Mouse (Mus musculus): ENCODE measurements around the gene Sap30l. TPM values are rescaled to one million over a fixed set of nuclear protein-coding genes. Genes with fewer than 3 reads are reported as not detected.

Gene Sap30l
- polyA plus RNA-seq (2011; ENCODE audit: insufficient read length, low read depth, missing spikeins) = 21.0 and 23.7 TPM in 2 replicates

GRCm38 (mm10) chr11:57800971-57801765 lies at the start of gene Sap30l:
Gene Sap30l (plus strand): TSS chr11:57801637.
- Histone ChIP-seq H3K4me3 (ENCODE audit: insufficient read depth, low read length) (peak within 1 kb of the TSS; percentile 91), H3K27ac (ENCODE audit: insufficient read depth, low read length) (peak within 1 kb of the TSS; percentile 57), H3K4me1 (ENCODE audit: control insufficient read depth, insufficient read depth, low read length) (peaks cover 3% of the 10 kb centered on the region; the same call in 1 of the 2 replicates)
- no peak for TF ChIP-seq CTCF (IDR thresholded peaks at IDR 0.05; ENCODE audit: borderline replicate concordance, insufficient read depth, low read length)
- peak; percentile 97 for TF ChIP-seq POLR2A (IDR thresholded peaks at IDR 0.05; ENCODE audit: low read depth, low read length)

DNA sequence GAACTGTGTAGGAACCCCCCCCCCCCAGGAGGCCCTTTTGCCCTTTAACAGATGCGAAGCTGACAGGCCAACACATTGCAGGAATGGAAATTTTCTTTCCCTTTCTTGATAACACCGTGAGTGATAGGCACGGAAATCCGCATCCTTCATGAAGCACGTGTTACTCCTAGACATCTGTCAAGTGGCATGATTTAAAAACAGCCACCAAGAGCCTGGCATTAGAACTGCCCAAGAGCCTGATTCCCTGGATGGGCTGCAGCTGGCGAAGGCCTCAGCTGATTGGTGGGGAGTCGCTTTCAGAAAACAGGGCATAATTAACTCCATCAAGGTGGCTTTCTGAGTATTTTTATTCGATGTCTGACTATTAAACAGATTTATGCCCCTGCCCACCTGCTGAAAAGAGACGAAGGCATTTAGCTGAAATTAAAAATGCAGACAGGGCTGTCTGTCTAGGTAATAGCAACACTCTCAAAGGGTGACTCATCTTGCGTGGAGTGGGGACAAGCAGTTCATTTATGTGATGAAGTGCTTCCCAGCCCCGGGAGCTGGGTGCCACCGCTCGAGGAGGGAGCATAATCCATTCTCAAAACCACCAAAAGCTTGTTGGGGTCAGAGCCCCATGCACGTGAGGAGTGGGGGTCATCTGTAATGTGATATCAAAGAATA lies 47.8 kb upstream of the Sap30l start:
- TF ChIP-seq POLR2A (IDR thresholded peaks at IDR 0.05; ENCODE audit: low read depth, low read length) = no peak
- TF ChIP-seq CTCF (IDR thresholded peaks at IDR 0.05; ENCODE audit: borderline replicate concordance, insufficient read depth, low read length) = no peak
- Histone ChIP-seq H3K4me3 (ENCODE audit: insufficient read depth, low read length) (no peak overlapping the region), H3K27ac (ENCODE audit: insufficient read depth, low read length) (no peak overlapping the region), H3K4me1 (ENCODE audit: control insufficient read depth, insufficient read depth, low read length) (peaks cover 7% of the 10 kb centered on the region)

DNA sequence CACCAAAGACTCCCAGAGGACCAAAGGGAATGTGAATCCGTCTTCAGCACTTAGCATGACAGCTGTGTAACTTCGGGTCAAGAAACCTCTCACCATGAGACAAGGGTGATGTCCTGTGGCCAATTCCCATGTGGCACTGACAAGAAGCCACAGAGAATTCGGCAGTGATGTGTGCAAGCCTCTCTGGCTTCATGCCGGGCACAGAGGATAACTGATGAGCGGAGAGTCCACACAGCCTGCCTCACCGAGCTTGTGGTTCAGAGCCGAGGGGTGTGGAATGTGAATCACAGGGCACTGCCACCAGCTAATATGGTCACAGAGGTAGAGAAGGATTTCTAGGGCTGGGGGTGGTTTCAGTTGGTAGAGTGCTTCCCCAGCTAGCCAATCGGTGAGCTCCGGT lies 42.8 kb upstream of the Sap30l start:
- TF ChIP-seq POLR2A (IDR thresholded peaks at IDR 0.05; ENCODE audit: low read depth, low read length) (no peak), CTCF (IDR thresholded peaks at IDR 0.05; ENCODE audit: borderline replicate concordance, insufficient read depth, low read length) (no peak)
- no peak overlapping the region for H3K4me3 ChIP-seq (ENCODE audit: insufficient read depth, low read length)
- H3K27ac ChIP-seq (ENCODE audit: insufficient read depth, low read length) = no peak overlapping the region
- H3K4me1 ChIP-seq (ENCODE audit: control insufficient read depth, insufficient read depth, low read length) = peaks cover 4% of the 10 kb centered on the region; the same call in 1 of the 2 replicates

- Histone ChIP-seq H3K4me1 (ENCODE audit: control insufficient read depth, insufficient read depth, low read length) (peaks cover 4% of the 10 kb centered on the region; the same call in 1 of the 2 replicates), H3K27ac (ENCODE audit: insufficient read depth, low read length) (no peak overlapping the region), H3K4me3 (ENCODE audit: insufficient read depth, low read length) (no peak overlapping the region)
- no peak for TF ChIP-seq POLR2A (IDR thresholded peaks at IDR 0.05; ENCODE audit: low read depth, low read length)
- TF ChIP-seq CTCF (IDR thresholded peaks at IDR 0.05; ENCODE audit: borderline replicate concordance, insufficient read depth, low read length) = no peak
Observed at GRCm38 (mm10) chr11:57760509-57761058, 40.9 kb upstream of the Sap30l start.

DNA sequence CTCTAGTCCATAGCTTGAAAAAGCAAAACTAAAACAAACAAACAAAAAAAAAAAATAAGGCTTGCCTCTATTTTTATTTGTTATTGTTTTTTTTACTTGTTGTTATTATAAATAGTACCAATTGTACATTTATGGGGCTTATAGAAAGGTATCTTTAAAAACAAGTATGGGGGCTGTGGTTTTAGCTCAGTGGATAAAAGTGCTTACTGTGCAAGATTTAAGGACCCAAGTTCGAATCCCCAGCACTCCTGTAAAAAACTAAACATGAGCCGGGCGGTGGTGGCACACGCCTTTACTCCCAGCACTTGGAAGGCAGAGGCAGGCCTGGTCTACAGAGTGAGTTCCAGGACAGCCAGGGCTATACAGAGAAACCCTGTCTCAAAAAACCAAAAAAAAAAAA lies 40.1 kb upstream of the Sap30l start:
- no peak for TF ChIP-seq POLR2A (IDR thresholded peaks at IDR 0.05; ENCODE audit: low read depth, low read length)
- TF ChIP-seq CTCF (IDR thresholded peaks at IDR 0.05; ENCODE audit: borderline replicate concordance, insufficient read depth, low read length) = no peak
- Histone ChIP-seq H3K4me3 (ENCODE audit: insufficient read depth, low read length) (no peak overlapping the region), H3K27ac (ENCODE audit: insufficient read depth, low read length) (no peak overlapping the region), H3K4me1 (ENCODE audit: control insufficient read depth, insufficient read depth, low read length) (peaks cover 4% of the 10 kb centered on the region; the same call in 1 of the 2 replicates)

DNA sequence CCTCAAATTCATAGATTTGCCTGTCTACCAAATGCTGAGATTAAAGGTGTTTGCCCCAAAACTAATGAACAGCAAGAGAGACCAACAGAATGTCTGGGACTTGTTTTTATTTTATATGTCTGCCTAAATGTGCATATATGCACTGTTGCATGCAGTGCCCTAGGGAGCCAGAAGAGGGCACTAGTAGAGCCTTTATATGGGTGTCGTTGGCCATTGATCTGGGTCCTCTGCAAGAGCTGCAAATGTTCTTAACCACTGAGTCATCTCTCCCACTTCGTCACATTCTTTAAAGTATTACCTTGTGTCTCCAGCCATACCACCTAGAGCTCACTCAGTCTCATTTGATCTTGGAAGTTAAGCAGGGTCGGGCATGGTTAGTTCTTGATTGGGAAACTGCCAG lies 37.3 kb upstream of the Sap30l start:
- no peaks in the 10 kb centered on the region for H3K4me1 ChIP-seq (ENCODE audit: control insufficient read depth, insufficient read depth, low read length)
- no peak overlapping the region for H3K4me3 ChIP-seq (ENCODE audit: insufficient read depth, low read length)
- no peak overlapping the region for H3K27ac ChIP-seq (ENCODE audit: insufficient read depth, low read length)
- TF ChIP-seq POLR2A (IDR thresholded peaks at IDR 0.05; ENCODE audit: low read depth, low read length) (no peak), CTCF (IDR thresholded peaks at IDR 0.05; ENCODE audit: borderline replicate concordance, insufficient read depth, low read length) (no peak)

- H3K4me1 ChIP-seq (ENCODE audit: control insufficient read depth, insufficient read depth, low read length) = no peaks in the 10 kb centered on the region
- no peak overlapping the region for H3K27ac ChIP-seq (ENCODE audit: insufficient read depth, low read length)
- no peak for TF ChIP-seq CTCF (IDR thresholded peaks at IDR 0.05; ENCODE audit: borderline replicate concordance, insufficient read depth, low read length)
- no peak for TF ChIP-seq POLR2A (IDR thresholded peaks at IDR 0.05; ENCODE audit: low read depth, low read length)
- H3K4me3 ChIP-seq (ENCODE audit: insufficient read depth, low read length) = no peak overlapping the region
Observed at GRCm38 (mm10) chr11:57766617-57767016, 34.8 kb upstream of the Sap30l start.

DNA sequence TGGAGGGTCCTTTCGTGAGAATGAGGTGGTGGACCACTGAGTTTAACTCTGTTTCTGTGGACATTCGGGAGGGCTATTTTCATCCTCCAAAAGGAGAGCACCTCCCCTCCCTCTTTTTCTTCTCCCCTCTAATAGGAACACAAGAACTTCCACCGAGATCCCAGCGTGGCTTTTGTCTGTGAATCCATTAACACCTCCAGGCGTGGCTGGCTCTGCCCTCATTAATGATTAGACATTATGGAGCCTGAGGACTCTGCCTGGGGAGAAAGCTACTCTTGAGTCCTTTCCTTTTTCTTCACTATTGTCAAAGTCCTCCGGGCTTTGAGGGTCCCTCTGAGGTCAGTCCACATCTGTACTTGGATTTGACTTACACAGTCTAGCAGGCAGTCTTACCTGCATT lies 34.3 kb upstream of the Sap30l start:
- H3K4me3 ChIP-seq (ENCODE audit: insufficient read depth, low read length) = no peak overlapping the region
- H3K27ac ChIP-seq (ENCODE audit: insufficient read depth, low read length) = no peak overlapping the region
- no peak for TF ChIP-seq POLR2A (IDR thresholded peaks at IDR 0.05; ENCODE audit: low read depth, low read length)
- no peak for TF ChIP-seq CTCF (IDR thresholded peaks at IDR 0.05; ENCODE audit: borderline replicate concordance, insufficient read depth, low read length)
- H3K4me1 ChIP-seq (ENCODE audit: control insufficient read depth, insufficient read depth, low read length) = no peaks in the 10 kb centered on the region

DNA sequence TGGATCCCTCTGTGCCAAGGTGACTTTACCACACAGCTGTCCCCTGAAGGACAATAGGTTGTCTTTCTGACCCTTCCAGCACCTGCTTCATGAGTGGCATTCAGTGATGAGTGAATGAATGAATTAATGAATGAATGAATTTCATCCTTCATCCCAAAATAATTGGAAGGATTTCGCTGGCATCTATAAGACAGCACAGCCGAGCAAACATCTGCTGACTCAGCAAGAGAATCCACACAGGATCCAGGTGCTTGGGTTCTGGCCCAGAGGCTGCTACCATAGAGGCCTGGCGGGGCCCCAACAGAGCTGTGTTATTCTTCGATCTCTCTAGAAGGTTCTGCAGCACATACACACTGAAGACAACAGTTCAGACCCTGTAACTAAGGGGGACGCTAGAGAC lies 30.7 kb upstream of the Sap30l start:
- no peaks in the 10 kb centered on the region for H3K4me1 ChIP-seq (ENCODE audit: control insufficient read depth, insufficient read depth, low read length)
- H3K27ac ChIP-seq (ENCODE audit: insufficient read depth, low read length) = no peak overlapping the region
- TF ChIP-seq POLR2A (IDR thresholded peaks at IDR 0.05; ENCODE audit: low read depth, low read length) = no peak
- no peak for TF ChIP-seq CTCF (IDR thresholded peaks at IDR 0.05; ENCODE audit: borderline replicate concordance, insufficient read depth, low read length)
- no peak overlapping the region for H3K4me3 ChIP-seq (ENCODE audit: insufficient read depth, low read length)

DNA sequence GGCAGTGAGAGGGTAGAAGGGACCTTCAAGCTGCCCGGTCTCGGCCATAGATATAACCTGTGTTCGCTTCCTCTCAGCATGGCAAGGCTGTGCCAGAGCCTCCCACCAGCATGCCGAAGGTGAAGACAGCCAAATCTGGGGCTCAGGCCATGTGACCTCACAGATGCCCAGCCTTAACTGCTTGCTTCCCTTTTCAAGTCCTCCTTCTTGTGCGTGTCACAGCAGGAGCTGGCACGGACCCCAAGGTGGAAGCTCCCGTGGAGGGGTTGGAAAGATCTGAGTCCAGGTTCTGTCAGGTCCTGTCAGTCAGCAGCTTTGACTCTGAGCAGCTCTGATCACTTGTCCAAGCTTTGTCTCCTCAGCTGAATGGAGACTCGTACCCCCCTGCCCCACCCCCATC lies 29.8 kb upstream of the Sap30l start:
- Histone ChIP-seq H3K27ac (ENCODE audit: insufficient read depth, low read length) (no peak overlapping the region), H3K4me3 (ENCODE audit: insufficient read depth, low read length) (no peak overlapping the region), H3K4me1 (ENCODE audit: control insufficient read depth, insufficient read depth, low read length) (no peaks in the 10 kb centered on the region)
- no peak for TF ChIP-seq CTCF (IDR thresholded peaks at IDR 0.05; ENCODE audit: borderline replicate concordance, insufficient read depth, low read length)
- no peak for TF ChIP-seq POLR2A (IDR thresholded peaks at IDR 0.05; ENCODE audit: low read depth, low read length)

Data from embryonic fibroblast, embryonic 13.5 days (primary cell).